Mouse (Mus musculus) layer of hippocampus, adult 18-20 months (tissue): ENCODE data around the gene Eya2. TPM values are rescaled to one million over a fixed set of nuclear protein-coding genes. Genes with fewer than 3 reads are reported as not detected.
A peak's percentile ranks its signal among the peaks of the same experiment; 100 is the strongest.

Experiments
- DNase-seq, 2 experiments: peaks; one replicate each; pipeline ENCODE4 v3.0.0; 2022; ENCODE audit warnings: low spot score in 2 of 2
- total RNA-seq, 2 experiments: library from RNA; stranded (reverse); gene quantifications; 2 replicates each; pipeline ENCODE4 v1.2.3; 2021

Gene Eya2
- total RNA-seq, 2 experiments from 2014 or later: 1.8 to 2.8 TPM

GRCm38 (mm10) chr2:165644057-165644456 lies 49.2 kb downstream of the Eya2 start:
- no peak for DNase-seq

DNA sequence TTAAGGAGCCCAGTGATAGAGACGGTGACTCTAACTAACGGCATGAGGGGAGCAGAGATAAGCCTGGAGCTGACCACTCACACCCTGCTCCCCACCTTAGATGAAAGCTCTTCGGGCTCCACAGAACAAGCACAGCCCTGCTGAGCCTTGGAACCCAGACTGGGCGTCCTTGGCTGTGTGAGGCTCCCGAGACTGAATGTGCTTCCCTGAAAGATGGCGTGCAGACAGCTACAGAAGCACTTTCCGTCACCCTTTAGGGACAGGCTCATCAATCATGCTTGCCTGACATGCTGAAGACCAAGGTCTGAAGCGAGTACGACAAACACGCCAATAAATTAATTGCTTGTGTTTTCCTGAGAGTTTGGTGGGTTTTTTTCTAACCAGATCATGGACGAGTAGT lies 56.2 kb downstream of the Eya2 start:
- DNase-seq: no peak

DNA sequence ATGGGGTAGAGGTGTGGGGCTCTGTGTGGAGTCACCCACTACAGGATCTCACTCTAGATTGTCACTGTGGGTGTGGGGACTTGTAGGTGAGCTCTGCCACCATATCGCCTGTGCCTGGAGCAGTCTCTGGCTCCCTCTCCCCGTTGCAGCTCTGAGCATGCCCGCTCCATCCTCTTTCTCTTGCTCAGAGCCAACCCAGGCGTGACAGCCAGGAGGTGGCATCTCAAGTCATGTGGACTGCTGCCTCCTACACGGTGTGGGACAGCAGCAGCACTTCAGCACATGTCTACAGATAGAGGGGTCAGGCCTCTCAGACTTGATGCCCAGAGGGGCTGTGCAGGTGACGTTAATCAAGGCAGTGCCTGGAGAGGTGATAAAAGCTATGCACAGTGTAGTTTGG lies 57.4 kb downstream of the Eya2 start:
- DNase-seq: no peak

GRCm38 (mm10) chr2:165653001-165653921 lies 58.4 kb downstream of the Eya2 start:
- no peak for DNase-seq

GRCm38 (mm10) chr2:165654151-165654550 lies 59.3 kb downstream of the Eya2 start:
- no peak for DNase-seq

DNA sequence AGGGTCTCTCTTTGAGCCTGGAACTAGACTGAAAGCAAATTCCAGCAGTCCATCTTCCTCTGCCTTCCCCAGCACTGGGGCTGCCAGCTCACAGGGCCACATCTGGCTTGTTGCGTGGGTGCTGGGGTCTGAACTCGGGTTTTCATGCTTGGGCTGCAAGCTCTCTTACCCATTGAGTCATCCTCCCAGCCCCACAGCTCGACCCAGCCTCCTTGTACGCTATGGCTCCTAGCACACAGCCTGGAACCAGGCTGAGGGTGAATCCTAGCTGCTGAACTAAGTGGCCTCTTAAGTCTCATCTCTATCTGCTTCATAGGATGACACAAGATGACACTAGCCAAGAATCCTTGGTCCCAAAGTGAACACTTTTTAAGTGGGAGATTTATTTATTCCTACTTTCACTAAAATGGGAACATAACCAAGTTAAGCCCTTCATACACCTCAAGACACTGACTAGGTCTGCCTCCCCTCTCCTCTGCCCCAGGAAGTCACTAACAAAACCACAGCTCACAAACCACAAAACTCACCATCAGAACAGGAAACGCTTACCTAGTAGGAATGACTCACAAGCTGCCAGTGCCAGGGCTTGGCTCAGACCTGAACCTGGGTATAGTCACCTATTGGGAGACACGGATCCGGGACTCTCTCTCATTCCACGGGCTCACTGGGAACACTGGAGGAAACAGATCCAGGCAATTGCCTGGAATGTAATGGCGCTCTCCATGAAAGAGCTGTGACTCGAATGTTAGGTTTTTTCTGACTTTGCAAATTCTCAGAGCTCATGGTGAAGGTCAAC lies 60.1 kb downstream of the Eya2 start:
- no peak for DNase-seq

DNA sequence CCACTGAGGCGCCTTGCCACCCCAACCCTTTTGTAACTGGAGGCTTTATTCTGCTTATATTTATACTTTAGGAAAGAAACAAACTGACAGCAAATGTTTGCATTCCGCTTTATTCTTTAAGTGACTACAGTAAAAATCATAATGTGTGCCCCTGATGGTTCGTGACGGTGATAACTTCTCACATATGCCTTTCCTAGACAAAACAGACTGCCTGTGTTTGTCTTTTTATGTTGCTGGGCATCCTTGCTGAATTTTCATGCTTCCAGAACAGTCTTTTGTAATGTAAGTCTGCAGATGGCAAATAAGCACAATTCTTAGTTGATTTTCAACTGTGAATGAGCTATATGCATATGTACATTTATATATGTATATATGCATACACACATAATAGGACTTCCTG lies 61.7 kb downstream of the Eya2 start:
- DNase-seq: no peak

- no peak for DNase-seq
These were observed 62.1 kb downstream of the Eya2 start for GRCm38 (mm10) chr2:165656956-165657355.

DNA sequence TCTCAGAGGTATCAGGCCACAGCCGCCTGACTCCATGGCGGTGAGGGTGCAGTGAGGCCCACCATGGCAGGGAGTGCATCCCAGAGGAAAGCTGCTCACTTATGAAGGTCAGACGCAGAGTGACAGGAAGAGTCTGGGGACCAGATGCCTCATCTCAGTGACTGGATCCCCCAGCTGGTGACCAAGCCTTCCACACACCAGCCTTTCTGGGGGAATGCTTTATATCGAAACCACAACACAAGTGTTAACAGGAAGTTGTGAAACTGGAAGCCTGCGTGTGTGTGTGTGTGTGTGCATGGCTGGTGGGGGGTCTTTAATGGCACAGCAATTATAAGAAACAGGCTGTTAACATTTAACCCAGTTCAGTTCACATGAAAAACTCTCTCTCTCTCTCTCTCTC lies 64.7 kb downstream of the Eya2 start:
- DNase-seq: no peak

GRCm38 (mm10) chr2:165663266-165663665 lies 68.4 kb downstream of the Eya2 start:
- DNase-seq: no peak

GRCm38 (mm10) chr2:165664648-165665047 lies 69.8 kb downstream of the Eya2 start:
- no peak for DNase-seq

DNA sequence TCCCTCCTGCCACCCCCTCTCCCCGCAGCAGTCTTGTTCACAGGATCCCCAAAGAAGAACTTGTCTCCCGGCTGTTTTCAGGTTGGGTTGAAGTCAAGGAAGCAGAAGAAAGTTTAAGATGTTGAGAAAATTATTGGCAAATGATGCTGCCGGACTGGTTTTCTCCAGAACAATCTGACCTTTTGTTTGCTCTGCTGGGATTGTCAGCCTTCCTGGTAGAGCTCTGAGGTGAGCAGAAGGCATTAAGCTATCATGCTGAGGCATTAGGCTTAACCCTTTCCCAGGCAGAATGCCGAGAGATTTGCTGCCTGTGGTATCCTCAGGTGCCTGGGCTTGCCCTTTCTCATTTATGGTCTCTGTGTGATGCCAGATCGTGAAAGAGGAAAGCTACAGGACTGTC lies 70.3 kb downstream of the Eya2 start:
- DNase-seq: no peak

DNA sequence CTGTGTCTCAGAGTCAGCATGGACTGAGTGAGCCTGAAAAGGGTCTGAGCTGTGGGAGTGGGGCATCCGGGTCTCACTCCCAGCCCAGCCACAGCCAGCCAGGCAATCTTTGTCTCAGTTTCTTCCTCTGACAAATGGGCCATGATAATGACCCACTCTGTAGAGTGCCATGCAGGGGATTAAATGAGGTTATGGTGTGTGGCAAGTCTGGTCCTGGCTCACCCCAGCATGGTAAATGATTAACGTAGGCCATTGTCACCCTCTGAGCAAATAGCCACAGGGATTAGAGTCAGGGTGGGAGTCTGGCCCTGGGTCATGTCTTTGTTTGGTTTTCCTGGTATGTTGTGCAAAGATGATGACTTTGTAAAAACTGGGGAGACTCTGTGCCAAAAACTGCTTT lies 72.3 kb downstream of the Eya2 start:
- no peak for DNase-seq

- no peak for DNase-seq
These were observed 87.9 kb downstream of the Eya2 start for GRCm38 (mm10) chr2:165682719-165683118.

- peak in 1 of 2 experiments; percentile 14 for DNase-seq
These were observed 92.7 kb downstream of the Eya2 start for GRCm38 (mm10) chr2:165687516-165687915.

GRCm38 (mm10) chr2:165688896-165689295 lies 94.1 kb downstream of the Eya2 start:
- no peak for DNase-seq

GRCm38 (mm10) chr2:165691016-165691415 lies 96.2 kb downstream of the Eya2 start:
- no peak for DNase-seq

DNA sequence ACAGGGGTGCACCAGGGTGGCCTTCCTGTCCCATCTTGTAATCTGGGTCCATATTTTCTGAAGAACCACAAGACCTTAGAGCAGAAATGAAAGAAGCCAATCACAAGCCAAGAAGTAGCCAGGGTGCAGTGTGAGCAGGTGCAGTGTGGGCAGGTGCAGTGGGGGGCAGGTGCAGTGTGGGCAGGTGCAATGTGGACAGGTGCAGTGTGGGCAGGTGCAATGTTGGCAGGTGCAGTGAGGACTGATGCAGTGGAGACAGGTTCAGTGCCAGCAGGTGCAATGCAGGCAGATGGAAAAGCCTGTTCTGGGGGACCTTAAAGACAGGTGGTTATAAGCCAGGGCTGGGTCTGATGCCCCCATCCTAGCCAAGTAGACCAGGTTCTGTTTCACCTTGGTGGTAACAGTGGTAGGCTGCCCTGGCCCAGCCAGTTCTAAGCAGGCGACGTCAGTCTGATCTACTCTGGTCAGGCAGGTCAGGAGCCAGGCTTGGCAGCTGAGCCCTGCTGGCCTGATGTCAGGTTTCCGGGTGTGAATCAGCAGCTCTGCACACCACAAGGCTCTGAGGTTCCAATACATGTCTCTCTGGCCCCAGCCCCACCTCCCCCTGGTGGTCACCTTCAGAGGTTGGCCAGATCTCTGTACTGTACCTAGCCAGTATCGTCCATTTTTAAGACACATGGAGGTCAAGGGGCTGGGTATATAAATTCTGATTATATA lies 98.3 kb downstream of the Eya2 start:
- DNase-seq: no peak

DNA sequence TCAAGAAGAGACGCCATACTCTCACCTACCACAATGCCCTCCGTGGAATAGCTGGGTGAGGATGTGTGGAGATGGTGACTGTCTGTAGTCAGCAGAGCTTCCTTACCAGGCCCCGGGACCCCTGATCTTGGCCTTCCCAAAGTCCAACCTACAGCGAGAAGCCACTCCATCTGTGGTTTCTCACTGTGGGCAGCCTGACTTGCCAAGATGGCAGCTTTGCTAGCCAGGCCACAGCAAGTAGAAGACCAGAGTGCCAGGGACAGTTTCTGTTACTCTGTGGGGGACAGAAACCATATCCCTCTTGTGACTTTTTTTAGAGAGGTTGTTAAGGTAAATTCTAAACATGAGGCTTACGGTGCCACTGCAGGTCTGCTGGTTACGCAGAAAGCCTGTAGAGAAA lies 99.9 kb downstream of the Eya2 start:
- DNase-seq: no peak

DNA sequence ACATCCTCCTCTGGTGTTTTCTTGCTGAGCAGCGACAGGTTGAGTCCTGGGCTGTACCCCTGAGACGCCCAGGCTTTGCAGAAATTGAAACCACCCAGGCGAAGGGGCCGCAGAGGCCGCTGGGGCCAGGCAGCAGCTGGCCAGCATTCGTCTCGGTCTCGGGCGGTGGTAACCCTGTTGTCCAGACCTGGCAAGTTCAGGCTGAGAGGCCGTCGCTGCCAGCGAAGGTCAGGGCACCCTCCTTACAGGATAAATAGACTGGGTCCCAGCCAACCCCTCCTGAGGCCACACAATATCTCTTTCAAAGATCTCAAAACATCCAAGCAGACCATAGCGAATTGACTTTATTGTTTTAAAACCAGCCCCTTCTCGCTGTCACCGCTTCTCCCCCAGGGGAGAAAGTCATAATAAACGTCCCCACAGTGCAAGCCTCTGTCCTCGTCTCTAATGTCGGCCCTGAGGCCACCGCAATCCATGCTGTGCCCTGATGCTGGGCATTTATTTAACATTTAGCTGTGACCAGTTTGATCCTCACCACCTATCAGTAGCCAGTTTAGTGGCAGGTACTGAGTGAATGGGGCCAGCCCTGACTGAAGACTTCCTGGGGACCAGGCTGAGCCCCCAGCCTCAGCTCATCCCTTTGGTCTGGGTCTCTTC lies 105.5 kb downstream of the Eya2 start:
- DNase-seq: no peak
